Mouse (Mus musculus) small intestine, adult 2 months (tissue): Measurements from ENCODE around the gene Mtm1.

Source experiments
- CTCF ChIP-seq: fragments of 200-500 bp; IDR thresholded peaks from 2 replicates; pipeline ENCODE4 v1.5.1; 2012; ENCODE audit warnings: low read depth, mild to moderate bottlenecking, control low read depth, inconsistent platforms, low read length, moderate library complexity, mixed read lengths; ENCODE audit not compliant: insufficient replicate concordance, insufficient read length; ENCODE audit errors: extremely low read depth
- POLR2A ChIP-seq: fragments of 200-500 bp; IDR thresholded peaks from 2 replicates; pipeline ENCODE4 v1.6.1; 2012; ENCODE audit warnings: low read depth, mild to moderate bottlenecking, control low read depth, inconsistent platforms, low read length, moderate library complexity

DNA sequence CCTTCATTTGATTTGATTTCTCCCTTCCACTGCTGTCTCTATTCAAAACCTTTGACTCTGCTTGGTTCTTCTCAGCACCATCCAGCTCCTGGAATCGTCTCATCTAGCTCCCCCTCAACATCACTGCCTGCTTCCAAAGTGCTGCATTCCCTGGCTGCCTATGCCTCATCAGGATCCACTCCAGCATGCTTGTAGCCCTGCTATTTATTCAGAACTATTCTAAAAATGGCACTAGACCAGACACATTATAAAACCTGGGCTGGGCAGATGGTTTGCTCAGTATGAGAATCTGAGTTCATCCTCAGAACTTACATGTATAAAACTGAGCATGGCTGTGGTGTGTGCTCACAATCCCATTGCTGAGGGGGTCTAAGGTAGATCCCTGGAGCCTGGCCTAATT, 58.4 kb downstream of the Mtm1 start:
- TF ChIP-seq POLR2A (no peak), CTCF (no peak)
